Mouse (Mus musculus) heart, embryonic 14.5 days (tissue): Measurements from ENCODE around the gene Chd8. TPM values are rescaled to one million over a fixed set of nuclear protein-coding genes. Genes with fewer than 3 reads are reported as not detected.

Source experiments
- ATAC-seq: fragments of 200-750 bp; cut with Nextera tagmentation; 2 replicates; pipeline ENCODE4 v1.8.0; 2017; ENCODE audit warnings: low read depth, moderate TSS enrichment; ENCODE audit not compliant: insufficient number of reproducible peaks, insufficient read depth, low FRiP score
- H3K27ac ChIP-seq, 2 experiments: fragments of 200-500 bp in 1 of 2; fragments of 300-500 bp in 1 of 2; sonication (generic) in 1 of 2; replicated peaks in 1 of 2; 2 replicates each; pipeline ENCODE4 v1.5.1; 2012 to 2014; ENCODE audit warnings: low read depth in 2 of 2, low read length in 2 of 2, control low read depth in 1 of 2, mild to moderate bottlenecking in 1 of 2, mixed read lengths in 1 of 2; ENCODE audit not compliant: control insufficient read depth in 1 of 2, insufficient read depth in 1 of 2
- H3K27me3 ChIP-seq: fragments of 300-500 bp; sonication (generic); 2 replicates; pipeline ENCODE4 v1.6.1; 2014; ENCODE audit warnings: mild to moderate bottlenecking, low read length, control low read depth; ENCODE audit not compliant: control insufficient read depth, insufficient read depth
- H3K36me3 ChIP-seq: fragments of 300-500 bp; sonication (generic); 2 replicates; pipeline ENCODE4 v1.6.1; 2014; ENCODE audit warnings: mild to moderate bottlenecking, control low read depth, low read length, mixed read lengths; ENCODE audit not compliant: control insufficient read depth, insufficient read depth
- H3K4me1 ChIP-seq, 2 experiments: fragments of 200-500 bp in 1 of 2; fragments of 300-500 bp in 1 of 2; sonication (generic) in 1 of 2; 2 replicates each; pipeline ENCODE4 v1.6.1; 2012 to 2014; ENCODE audit warnings: low read length in 2 of 2, control low read depth in 1 of 2, mixed read lengths in 1 of 2; ENCODE audit not compliant: control insufficient read depth in 2 of 2, insufficient read depth in 2 of 2
- H3K4me2 ChIP-seq: fragments of 300-500 bp; sonication (generic); 2 replicates; pipeline ENCODE4 v1.6.1; 2014; ENCODE audit warnings: mild to moderate bottlenecking, low read length
- H3K4me3 ChIP-seq, 2 experiments: fragments of 200-500 bp in 1 of 2; fragments of 300-500 bp in 1 of 2; sonication (generic) in 1 of 2; 2 replicates each; pipeline ENCODE4 v1.5.1; 2012 to 2014; ENCODE audit warnings: low read length in 2 of 2, mild to moderate bottlenecking in 2 of 2, control low read depth in 1 of 2, low read depth in 1 of 2, moderate library complexity in 1 of 2; ENCODE audit not compliant: control insufficient read depth in 1 of 2, insufficient read depth in 1 of 2
- H3K9ac ChIP-seq: fragments of 300-500 bp; sonication (generic); 2 replicates; pipeline ENCODE4 v1.6.1; 2014; ENCODE audit warnings: mild to moderate bottlenecking, low read length
- H3K9me3 ChIP-seq: fragments of 300-500 bp; sonication (generic); 2 replicates; pipeline ENCODE4 v1.6.1; 2016; ENCODE audit warnings: low read length, control low read depth; ENCODE audit not compliant: control insufficient read depth
- WGBS: fragments of 180-500 bp; shearing (Covaris S2); extraction: QIAGEN DNeasy Blood & Tissue Kit; methylation state at CpG from one replicate; pipeline ENCODE4 v1.1.7; 2014; 5-methylcytosine and 5-hydroxymethylcytosine counted together
- polyA plus RNA-seq: library from polyadenylated mRNA; unstranded; fragments of >200 nt; fragmentation: Nextera tagmentation; extraction: Ambion mirVana; gene quantifications from 2 replicates; pipeline ENCODE4 v1.2.1, GENCODE M21; 2014

The Chd8 gene
- polyA plus RNA-seq, 1 experiment from 2014 or later = 30.3 TPM

DNA sequence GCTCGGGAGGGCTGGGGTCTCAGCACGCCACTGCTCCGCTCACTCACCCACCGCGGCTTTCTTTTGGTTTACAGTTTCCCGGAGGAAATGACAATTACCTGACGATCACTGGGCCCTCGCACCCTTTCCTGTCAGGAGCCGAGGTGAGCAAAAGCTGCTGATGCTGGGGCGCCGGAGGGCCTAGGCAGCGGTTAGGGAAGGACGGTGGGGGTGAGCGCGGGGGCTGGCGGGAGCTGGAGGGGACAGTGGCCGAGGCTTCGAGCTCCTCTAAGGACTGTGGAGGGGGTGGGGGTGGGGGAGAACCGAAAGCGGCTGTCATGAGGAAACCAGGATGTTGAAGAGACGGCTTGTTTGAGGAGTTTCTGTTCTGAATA is 22.2 kb upstream of the Chd8 start:
- ATAC-seq = no peak
- 2% methylated on average over 21 of the region's 21 CpGs for WGBS

GRCm38 (mm10) chr14:52278932-52279746 is 21.6 kb upstream of the Chd8 start, which contains the start of the genes Tox4 and Rab2b:
Gene Tox4 (plus strand): TSS chr14:52279146.
Gene Rab2b (minus strand): TSS chr14:52279545.
- peak within 1 kb of the TSS; percentile 86 for H3K9ac ChIP-seq
- no peaks in the 10 kb centered on the region for H3K9me3 ChIP-seq
- peaks cover 0 to 7% of the 10 kb centered on the region in 2 experiments; a peak in 1 of 4 replicates for H3K4me1 ChIP-seq
- peaks cover 12% of the 10 kb centered on the region for H3K36me3 ChIP-seq
- peak within 1 kb of the TSS; percentile 71 for H3K4me2 ChIP-seq
- ATAC-seq = peak; percentile 98
- peak within 1 kb of the TSS; percentile 66 to 78 for H3K27ac ChIP-seq
- 1% methylated on average over 66 of the region's 66 CpGs for WGBS
- no peaks in the 10 kb centered on the region for H3K27me3 ChIP-seq
- H3K4me3 ChIP-seq = peak within 1 kb of the TSS; percentile 76 to 80

More for the DNA sequence above, 22.2 kb upstream of the Chd8 start:
- Histone ChIP-seq H3K4me3 (peak overlapping the region; percentile 76 to 80), H3K4me1 (peaks cover 0 to 7% of the 10 kb centered on the region in 2 experiments; a peak in 1 of 4 replicates), H3K27me3 (no peaks in the 10 kb centered on the region), H3K9me3 (no peaks in the 10 kb centered on the region), H3K36me3 (peaks cover 6% of the 10 kb centered on the region), H3K4me2 (peak overlapping the region; percentile 71), H3K27ac (peak overlapping the region; percentile 52 to 78), H3K9ac (peak overlapping the region; percentile 86)

GRCm38 (mm10) chr14:52277210-52277609 is 19.6 kb upstream of the Chd8 start:
- ATAC-seq = no peak
- H3K4me3 ChIP-seq = no peak overlapping the region
- no peak overlapping the region for H3K4me2 ChIP-seq
- H3K9ac ChIP-seq = no peak overlapping the region
- H3K36me3 ChIP-seq = peaks cover 28% of the 10 kb centered on the region
- 83% methylated on average over 4 of the region's 4 CpGs for WGBS
- no peaks in the 10 kb centered on the region for H3K9me3 ChIP-seq
- no peaks in the 10 kb centered on the region for H3K27me3 ChIP-seq
- H3K27ac ChIP-seq = no peak overlapping the region
- H3K4me1 ChIP-seq = peaks cover 0 to 7% of the 10 kb centered on the region in 2 experiments; a peak in 1 of 4 replicates

DNA sequence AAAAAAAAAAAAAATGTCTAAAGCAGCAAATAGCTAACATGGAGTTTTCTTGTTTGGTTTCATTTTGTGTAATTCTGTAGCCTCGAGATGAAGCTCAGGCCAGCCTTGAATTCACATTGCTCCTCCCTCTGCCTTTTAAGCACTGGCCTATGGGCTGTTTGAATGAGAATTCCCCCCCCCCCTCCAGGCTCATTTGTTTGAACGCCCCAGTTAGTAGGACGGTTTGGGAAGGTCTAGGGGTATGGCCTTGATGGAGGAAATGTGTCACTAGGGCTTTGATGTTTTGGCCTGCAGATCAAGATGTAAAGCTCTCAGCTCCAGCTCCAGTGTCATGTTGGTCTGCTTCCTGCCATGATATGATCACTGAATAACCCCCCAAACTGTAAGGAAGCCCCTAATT is 15.2 kb upstream of the Chd8 start:
- Histone ChIP-seq H3K4me1 (no peaks in the 10 kb centered on the region), H3K9me3 (no peaks in the 10 kb centered on the region), H3K36me3 (peaks cover 38% of the 10 kb centered on the region), H3K27ac (no peak overlapping the region), H3K4me3 (no peak overlapping the region), H3K4me2 (no peak overlapping the region), H3K27me3 (no peaks in the 10 kb centered on the region), H3K9ac (no peak overlapping the region)
- no peak for ATAC-seq
- WGBS = 55% methylated on average over 3 of the region's 3 CpGs

DNA sequence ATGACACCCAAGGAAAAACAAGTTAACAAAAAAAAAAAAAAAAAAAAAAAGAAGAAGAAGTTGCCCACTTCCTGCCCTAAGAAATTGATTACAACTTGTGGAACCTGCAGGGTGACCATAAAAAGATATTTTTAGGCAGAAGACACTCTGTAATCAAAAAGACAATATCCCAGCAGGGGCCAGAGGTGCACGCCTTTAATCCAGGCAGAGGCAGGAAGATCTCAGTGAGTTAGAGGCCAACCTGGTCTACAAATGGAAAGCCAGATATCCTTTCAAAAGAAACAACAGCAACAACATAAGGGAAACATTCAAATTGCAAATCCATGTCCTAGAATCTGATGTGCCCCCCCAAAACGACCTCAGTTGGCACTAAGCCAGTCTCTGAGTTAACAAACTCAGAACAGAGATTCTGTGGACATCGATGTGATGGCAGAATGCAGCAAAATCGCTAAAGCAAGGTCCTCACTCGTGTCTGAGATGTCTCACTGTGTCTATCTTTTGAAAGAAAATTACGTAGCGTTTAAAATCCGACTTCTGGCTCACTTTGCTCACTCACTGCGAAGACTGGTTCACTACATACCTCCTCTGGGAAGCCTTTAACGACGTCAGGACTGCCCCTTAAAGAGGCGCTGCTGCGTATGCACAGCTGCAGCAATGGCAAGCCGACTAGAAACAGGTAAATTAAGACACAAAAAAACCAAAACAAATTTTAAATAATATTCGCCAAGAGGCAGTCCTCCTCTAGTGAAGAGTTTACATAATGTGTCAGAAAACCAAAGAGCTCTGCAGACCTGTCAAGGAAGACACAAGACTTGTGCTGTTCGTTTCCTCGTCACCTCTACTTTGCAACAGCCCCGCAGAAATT is 1.0 kb downstream of the Chd8 start:
- Histone ChIP-seq H3K4me1 (peaks cover 3 to 10% of the 10 kb centered on the region in 2 experiments; a peak in 2 of 4 replicates), H3K27me3 (no peaks in the 10 kb centered on the region), H3K4me3 (peak overlapping the region; percentile 87 to 88), H3K9me3 (no peaks in the 10 kb centered on the region), H3K9ac (peak overlapping the region; percentile 89), H3K4me2 (peak overlapping the region; percentile 83), H3K36me3 (no peaks in the 10 kb centered on the region), H3K27ac (peak overlapping the region; percentile 83 to 89)
- 7% methylated on average over 18 of the region's 18 CpGs for WGBS
- no peak for ATAC-seq

- no peaks in the 10 kb centered on the region for H3K27me3 ChIP-seq
- H3K4me1 ChIP-seq = peaks cover 5 to 8% of the 10 kb centered on the region in 2 experiments
- no peaks in the 10 kb centered on the region for H3K36me3 ChIP-seq
- H3K9ac ChIP-seq = no peak overlapping the region
- H3K9me3 ChIP-seq = no peaks in the 10 kb centered on the region
- no peak overlapping the region for H3K4me2 ChIP-seq
- H3K4me3 ChIP-seq = no peak overlapping the region
- ATAC-seq = no peak
- H3K27ac ChIP-seq = no peak overlapping the region
- WGBS = 71% methylated on average over 4 of the region's 4 CpGs
Observed at GRCm38 (mm10) chr14:52246129-52246528, 11.5 kb downstream of the Chd8 start.

DNA sequence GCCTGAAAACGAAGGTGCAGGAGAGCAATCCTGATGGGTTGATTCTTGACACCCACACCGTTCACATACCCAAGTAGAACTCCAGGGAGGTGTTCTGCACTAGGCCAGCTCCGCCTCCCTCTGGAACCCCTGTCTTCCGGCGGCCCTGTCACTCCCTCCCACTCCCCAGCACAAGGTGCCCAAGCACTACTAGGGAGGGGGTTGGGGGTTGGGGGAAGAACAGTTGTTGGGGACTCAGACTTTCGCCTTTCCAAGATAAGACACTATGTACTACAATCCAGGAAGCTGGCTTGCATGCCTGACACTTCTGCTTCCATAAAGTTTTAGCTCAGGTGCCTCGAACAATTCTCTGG is 12.9 kb downstream of the Chd8 start:
- Histone ChIP-seq H3K27me3 (no peaks in the 10 kb centered on the region), H3K27ac (peak overlapping the region; percentile 69 to 72), H3K36me3 (no peaks in the 10 kb centered on the region), H3K9me3 (no peaks in the 10 kb centered on the region), H3K4me3 (peak overlapping the region; percentile 59 to 60), H3K4me2 (peak overlapping the region; percentile 91), H3K9ac (peak overlapping the region; percentile 82), H3K4me1 (peaks cover 5 to 8% of the 10 kb centered on the region in 2 experiments)
- WGBS = 11% methylated on average over 7 of the region's 7 CpGs
- ATAC-seq = no peak; the same call in 1 of the 2 replicates
